Mouse (Mus musculus) limb, embryonic 13.5 days (tissue): ENCODE results near the gene Fam222a. TPM values are rescaled to one million over a fixed set of nuclear protein-coding genes. Genes with fewer than 3 reads are reported as not detected.

Experiments
- ATAC-seq: fragments of 200-750 bp; cut with Nextera tagmentation; 2 replicates; pipeline ENCODE4 v1.8.0; 2017; ENCODE audit warnings: low read depth, moderate number of reproducible peaks, moderate TSS enrichment; ENCODE audit not compliant: low FRiP score
- H3K27ac ChIP-seq: fragments of 300-500 bp; sonication (generic); 2 replicates; pipeline ENCODE4 v1.5.1; 2015; ENCODE audit warnings: inconsistent platforms, mild to moderate bottlenecking, moderate library complexity
- H3K27me3 ChIP-seq: fragments of 300-500 bp; sonication (generic); 2 replicates; pipeline ENCODE4 v1.6.1; 2015; ENCODE audit warnings: mild to moderate bottlenecking, inconsistent platforms
- H3K36me3 ChIP-seq: fragments of 300-500 bp; sonication (generic); 2 replicates; pipeline ENCODE4 v1.6.1; 2015; ENCODE audit warnings: inconsistent platforms, mild to moderate bottlenecking, moderate library complexity
- H3K4me1 ChIP-seq: fragments of 300-500 bp; sonication (generic); 2 replicates; pipeline ENCODE4 v1.6.1; 2015; ENCODE audit warnings: inconsistent platforms
- H3K4me2 ChIP-seq: fragments of 300-500 bp; sonication (generic); replicated peaks from 2 replicates; pipeline ENCODE4 v1.6.1; 2015; ENCODE audit warnings: inconsistent platforms, mild to moderate bottlenecking, moderate library complexity
- H3K4me3 ChIP-seq: fragments of 300-500 bp; sonication (generic); 2 replicates; pipeline ENCODE4 v1.5.1; 2015; ENCODE audit warnings: moderate library complexity, mild to moderate bottlenecking, inconsistent platforms
- H3K9ac ChIP-seq: fragments of 300-500 bp; sonication (generic); 2 replicates; pipeline ENCODE4 v1.6.1; 2015; ENCODE audit warnings: mild to moderate bottlenecking, inconsistent platforms
- H3K9me3 ChIP-seq: fragments of 300-500 bp; sonication (generic); 2 replicates; pipeline ENCODE4 v1.6.1; 2016; ENCODE audit warnings: inconsistent platforms
- WGBS: fragments of 180-500 bp; shearing (Covaris S2); methylation state at CpG from one replicate; pipeline ENCODE4 v1.1.7; 2015; 5-methylcytosine and 5-hydroxymethylcytosine counted together
- polyA plus RNA-seq: library from polyadenylated mRNA; unstranded; fragments of >200 nt; fragmentation: Nextera tagmentation; extraction: Ambion mirVana; gene quantifications from 2 replicates; pipeline ENCODE4 v1.2.1, GENCODE M21; 2015

Gene Fam222a
- polyA plus RNA-seq, 1 experiment from 2014 or later: 0.69 TPM

GRCm38 (mm10) chr5:114597222-114597621, 29.4 kb downstream of the Fam222a start:
- H3K27ac ChIP-seq: no peak overlapping the region
- WGBS: 59% methylated on average over 8 of the region's 8 CpGs
- no peak for ATAC-seq
- peaks cover 24% of the 10 kb centered on the region for H3K27me3 ChIP-seq
- H3K9ac ChIP-seq: no peak overlapping the region
- no peaks in the 10 kb centered on the region for H3K36me3 ChIP-seq
- H3K4me3 ChIP-seq: no peak overlapping the region
- H3K4me1 ChIP-seq: peaks cover 40% of the 10 kb centered on the region
- H3K9me3 ChIP-seq: no peaks in the 10 kb centered on the region
- no peak overlapping the region for H3K4me2 ChIP-seq

- Histone ChIP-seq H3K27ac (no peak overlapping the region), H3K4me2 (no peak overlapping the region), H3K27me3 (peaks cover 25% of the 10 kb centered on the region), H3K9me3 (no peaks in the 10 kb centered on the region), H3K4me3 (no peak overlapping the region), H3K9ac (no peak overlapping the region), H3K36me3 (no peaks in the 10 kb centered on the region), H3K4me1 (peaks cover 36% of the 10 kb centered on the region)
- no peak for ATAC-seq
- WGBS: 66% methylated on average over 6 of the region's 6 CpGs
These were observed 29.8 kb downstream of the Fam222a start for GRCm38 (mm10) chr5:114597652-114598051.

GRCm38 (mm10) chr5:114602012-114602411, 34.2 kb downstream of the Fam222a start:
- Histone ChIP-seq H3K4me1 (peaks cover 26% of the 10 kb centered on the region), H3K4me3 (no peak overlapping the region), H3K9ac (no peak overlapping the region), H3K27me3 (peaks cover 47% of the 10 kb centered on the region), H3K36me3 (no peaks in the 10 kb centered on the region), H3K27ac (no peak overlapping the region), H3K4me2 (no peak overlapping the region), H3K9me3 (no peaks in the 10 kb centered on the region)
- 82% methylated on average over 8 of the region's 8 CpGs for WGBS
- no peak for ATAC-seq

GRCm38 (mm10) chr5:114603975-114604374, 36.2 kb downstream of the Fam222a start:
- Histone ChIP-seq H3K9ac (no peak overlapping the region), H3K4me2 (no peak overlapping the region), H3K27ac (no peak overlapping the region), H3K27me3 (peaks cover 54% of the 10 kb centered on the region), H3K9me3 (no peaks in the 10 kb centered on the region), H3K36me3 (no peaks in the 10 kb centered on the region), H3K4me3 (no peak overlapping the region), H3K4me1 (peaks cover 40% of the 10 kb centered on the region)
- ATAC-seq: no peak
- 76% methylated on average over 5 of the region's 5 CpGs for WGBS

GRCm38 (mm10) chr5:114604781-114605290, 37.0 kb downstream of the Fam222a start:
- Histone ChIP-seq H3K27me3 (peaks cover 59% of the 10 kb centered on the region), H3K4me3 (no peak overlapping the region), H3K4me1 (peaks cover 48% of the 10 kb centered on the region), H3K27ac (no peak overlapping the region), H3K4me2 (peak overlapping the region; percentile 14; the same call in 1 of the 2 replicates), H3K9me3 (no peaks in the 10 kb centered on the region), H3K36me3 (no peaks in the 10 kb centered on the region), H3K9ac (no peak overlapping the region)
- no peak for ATAC-seq
- WGBS: 17% methylated on average over 11 of the region's 11 CpGs

- peaks cover 67% of the 10 kb centered on the region for H3K27me3 ChIP-seq
- H3K4me1 ChIP-seq: peaks cover 48% of the 10 kb centered on the region
- WGBS: 58% methylated on average over 6 of the region's 6 CpGs
These were observed 38.2 kb downstream of the Fam222a start for GRCm38 (mm10) chr5:114605981-114606380.

GRCm38 (mm10) chr5:114607651-114608050, 39.8 kb downstream of the Fam222a start:
- WGBS: 62% methylated on average over 8 of the region's 8 CpGs
- ATAC-seq: no peak
- H3K27ac ChIP-seq: no peak overlapping the region; the same call in 1 of the 2 replicates

More at GRCm38 (mm10) chr5:114605981-114606380, 38.2 kb downstream of the Fam222a start:
- H3K4me3 ChIP-seq: no peak overlapping the region
- no peaks in the 10 kb centered on the region for H3K9me3 ChIP-seq
- no peak for ATAC-seq
- H3K4me2 ChIP-seq: no peak overlapping the region
- no peak overlapping the region for H3K9ac ChIP-seq
- H3K36me3 ChIP-seq: no peaks in the 10 kb centered on the region
- no peak overlapping the region for H3K27ac ChIP-seq

GRCm38 (mm10) chr5:114608516-114608915, 40.7 kb downstream of the Fam222a start:
- WGBS: 0% methylated on average over 12 of the region's 12 CpGs

More at GRCm38 (mm10) chr5:114607651-114608050, 39.8 kb downstream of the Fam222a start:
- H3K9ac ChIP-seq: no peak overlapping the region
- no peak overlapping the region for H3K4me3 ChIP-seq
- H3K36me3 ChIP-seq: no peaks in the 10 kb centered on the region
- H3K9me3 ChIP-seq: no peaks in the 10 kb centered on the region
- peaks cover 48% of the 10 kb centered on the region for H3K4me1 ChIP-seq
- peaks cover 68% of the 10 kb centered on the region for H3K27me3 ChIP-seq
- H3K4me2 ChIP-seq: no peak overlapping the region

GRCm38 (mm10) chr5:114611256-114611655, 43.4 kb downstream of the Fam222a start:
- no peaks in the 10 kb centered on the region for H3K36me3 ChIP-seq
- H3K27me3 ChIP-seq: peaks cover 52% of the 10 kb centered on the region
- no peaks in the 10 kb centered on the region for H3K9me3 ChIP-seq
- H3K4me3 ChIP-seq: no peak overlapping the region
- H3K4me1 ChIP-seq: peaks cover 30% of the 10 kb centered on the region
- WGBS: 86% methylated on average over 10 of the region's 10 CpGs
- ATAC-seq: no peak
- no peak overlapping the region for H3K4me2 ChIP-seq
- no peak overlapping the region for H3K27ac ChIP-seq
- H3K9ac ChIP-seq: no peak overlapping the region

More at GRCm38 (mm10) chr5:114608516-114608915, 40.7 kb downstream of the Fam222a start:
- no peaks in the 10 kb centered on the region for H3K9me3 ChIP-seq
- no peak overlapping the region for H3K4me3 ChIP-seq
- no peaks in the 10 kb centered on the region for H3K36me3 ChIP-seq
- ATAC-seq: no peak
- no peak overlapping the region for H3K9ac ChIP-seq
- no peak overlapping the region for H3K27ac ChIP-seq
- peaks cover 48% of the 10 kb centered on the region for H3K4me1 ChIP-seq
- H3K27me3 ChIP-seq: peaks cover 65% of the 10 kb centered on the region
- H3K4me2 ChIP-seq: peak overlapping the region; percentile 36

- no peak overlapping the region for H3K27ac ChIP-seq
- H3K27me3 ChIP-seq: peaks cover 44% of the 10 kb centered on the region
- peaks cover 25% of the 10 kb centered on the region for H3K4me1 ChIP-seq
- H3K4me2 ChIP-seq: no peak overlapping the region
- H3K36me3 ChIP-seq: no peaks in the 10 kb centered on the region
- no peak overlapping the region for H3K4me3 ChIP-seq
- no peak for ATAC-seq
- no peak overlapping the region; the same call in 1 of the 2 replicates for H3K9ac ChIP-seq
- 53% methylated on average over 25 of the region's 25 CpGs for WGBS
- no peaks in the 10 kb centered on the region for H3K9me3 ChIP-seq
These were observed 44.3 kb downstream of the Fam222a start for GRCm38 (mm10) chr5:114611968-114612608.

GRCm38 (mm10) chr5:114614863-114615262, 47.0 kb downstream of the Fam222a start:
- Histone ChIP-seq H3K4me1 (no peaks in the 10 kb centered on the region), H3K4me3 (no peak overlapping the region), H3K27me3 (peaks cover 32% of the 10 kb centered on the region), H3K9me3 (no peaks in the 10 kb centered on the region), H3K36me3 (no peaks in the 10 kb centered on the region), H3K4me2 (no peak overlapping the region), H3K9ac (no peak overlapping the region), H3K27ac (no peak overlapping the region)
- 66% methylated on average over 7 of the region's 7 CpGs for WGBS
- no peak for ATAC-seq

- H3K27me3 ChIP-seq: peaks cover 20% of the 10 kb centered on the region
- 82% methylated on average over 11 of the region's 11 CpGs for WGBS
- H3K9me3 ChIP-seq: no peaks in the 10 kb centered on the region
- no peak for ATAC-seq
- H3K36me3 ChIP-seq: no peaks in the 10 kb centered on the region
- H3K9ac ChIP-seq: no peak overlapping the region
- no peaks in the 10 kb centered on the region for H3K4me1 ChIP-seq
- no peak overlapping the region for H3K4me3 ChIP-seq
- H3K4me2 ChIP-seq: no peak overlapping the region
- H3K27ac ChIP-seq: no peak overlapping the region
These were observed 48.7 kb downstream of the Fam222a start for GRCm38 (mm10) chr5:114616336-114617061.
